Mouse (Mus musculus) intestine, embryonic 15.5 days (tissue): ENCODE measurements around the gene Rps19bp1. TPM values are rescaled to one million over a fixed set of nuclear protein-coding genes. Genes with fewer than 3 reads are reported as not detected.
A peak's percentile ranks its signal among the peaks of the same experiment; 100 is the strongest.

ENCODE experiments used
- ATAC-seq: fragments of 200-750 bp; cut with Nextera tagmentation; 2 replicates; pipeline ENCODE4 v1.8.0; 2017; ENCODE audit warnings: moderate TSS enrichment, moderate library complexity
- H3K27ac ChIP-seq: fragments of 300-500 bp; sonication (generic); 2 replicates; pipeline ENCODE4 v1.5.1; 2015; ENCODE audit warnings: mild to moderate bottlenecking, inconsistent platforms
- H3K27me3 ChIP-seq: fragments of 300-500 bp; sonication (generic); replicated peaks from 2 replicates; pipeline ENCODE4 v1.6.1; 2015; ENCODE audit warnings: inconsistent platforms
- H3K36me3 ChIP-seq: fragments of 300-500 bp; sonication (generic); 2 replicates; pipeline ENCODE4 v1.6.1; 2015; ENCODE audit warnings: inconsistent platforms
- H3K4me1 ChIP-seq: fragments of 300-500 bp; sonication (generic); replicated peaks from 2 replicates; pipeline ENCODE4 v1.6.1; 2015; ENCODE audit warnings: inconsistent platforms
- H3K4me2 ChIP-seq: fragments of 300-500 bp; sonication (generic); replicated peaks from 2 replicates; pipeline ENCODE4 v1.6.1; 2015; ENCODE audit warnings: mild to moderate bottlenecking, inconsistent platforms
- H3K4me3 ChIP-seq: fragments of 300-500 bp; sonication (generic); replicated peaks from 2 replicates; pipeline ENCODE4 v1.5.1; 2015; ENCODE audit warnings: inconsistent platforms
- H3K9ac ChIP-seq: fragments of 300-500 bp; sonication (generic); 2 replicates; pipeline ENCODE4 v1.6.1; 2015; ENCODE audit warnings: inconsistent platforms
- H3K9me3 ChIP-seq: fragments of 300-500 bp; sonication (generic); 2 replicates; pipeline ENCODE4 v1.6.1; 2016; ENCODE audit warnings: inconsistent platforms
- WGBS: fragments of 180-500 bp; shearing (Covaris S2); methylation state at CpG from one replicate; pipeline ENCODE4 v1.1.7; 2015; 5-methylcytosine and 5-hydroxymethylcytosine counted together
- polyA plus RNA-seq: library from polyadenylated mRNA; unstranded; fragments of >200 nt; fragmentation: Nextera tagmentation; extraction: Ambion mirVana; gene quantifications from 2 replicates; pipeline ENCODE4 v1.2.1, GENCODE M21; 2015

The Rps19bp1 gene
- polyA plus RNA-seq, 1 experiment from 2014 or later, result 56.0 TPM

DNA sequence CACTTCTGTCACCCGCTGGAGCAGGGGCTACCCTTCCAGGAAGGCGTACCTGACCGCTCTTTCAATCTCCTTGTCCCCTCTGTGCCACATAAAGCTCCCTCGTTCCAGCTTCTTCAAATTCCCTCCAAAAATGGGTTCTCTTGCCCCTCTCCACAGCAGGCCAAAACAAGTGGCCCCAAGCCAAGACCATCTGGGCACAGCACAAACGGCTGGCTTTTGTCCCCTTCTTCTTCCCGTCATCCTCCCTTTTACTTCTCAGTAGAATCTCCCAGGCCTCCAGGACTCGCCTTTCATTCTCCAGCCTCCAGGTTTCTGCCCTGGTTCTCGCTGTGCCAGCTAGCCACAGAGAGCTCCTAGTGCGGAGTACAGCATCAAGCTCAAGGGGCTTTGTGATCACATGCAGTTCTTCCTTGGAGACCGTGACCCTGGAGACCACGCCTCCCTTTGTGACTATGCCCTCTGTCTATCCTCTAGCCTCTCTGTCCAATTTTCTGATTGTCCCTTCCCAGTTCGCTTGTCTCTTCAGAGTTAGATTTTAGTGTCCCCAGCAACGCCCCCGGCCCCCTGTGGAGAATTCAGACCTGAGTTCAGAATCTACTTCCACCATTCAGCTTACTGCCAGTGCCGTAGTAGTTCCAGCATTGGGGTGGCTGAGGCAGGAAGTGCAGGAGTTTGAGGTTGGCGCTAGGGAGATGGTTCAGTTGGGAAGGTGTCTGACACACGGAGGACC lies 35.9 kb downstream of the Rps19bp1 start:
- H3K4me1 ChIP-seq, result 0 out of 2 replicates have a peak, but pooled peaks cover 4% of the 10 kb centered on the region
- no peak overlapping the region for H3K9ac ChIP-seq
- no peaks in the 10 kb centered on the region for H3K27me3 ChIP-seq
- ATAC-seq, result no peak
- H3K36me3 ChIP-seq, result no peaks in the 10 kb centered on the region
- H3K4me2 ChIP-seq, result no peak overlapping the region
- no peaks in the 10 kb centered on the region for H3K9me3 ChIP-seq
- no peak overlapping the region for H3K27ac ChIP-seq
- no peak overlapping the region for H3K4me3 ChIP-seq
- 78% methylated on average over 17 of the region's 17 CpGs for WGBS

DNA sequence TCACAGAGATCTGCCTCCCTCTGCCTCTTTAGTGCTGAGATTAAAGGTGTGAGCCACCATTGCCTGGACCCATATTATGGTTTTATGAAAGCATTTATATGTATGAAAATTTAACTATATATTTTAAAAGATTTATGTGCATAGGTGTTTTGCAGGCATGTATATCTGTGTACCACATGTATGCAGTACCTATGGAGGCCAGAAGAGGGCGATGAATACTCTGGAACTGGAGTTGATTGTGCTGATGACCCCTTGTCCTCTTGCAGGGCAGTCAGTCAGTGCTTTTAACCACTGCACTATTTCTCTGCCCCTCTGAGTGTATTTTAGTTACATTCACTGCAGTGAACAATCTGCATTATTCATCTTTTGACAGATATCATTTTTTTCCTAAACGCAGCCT lies 38.3 kb downstream of the Rps19bp1 start:
- no peaks in the 10 kb centered on the region for H3K9me3 ChIP-seq
- no peak overlapping the region for H3K4me2 ChIP-seq
- ATAC-seq, result 0 out of 2 replicates have a peak, but pooled peaks have one; percentile 44
- H3K27me3 ChIP-seq, result no peaks in the 10 kb centered on the region
- no peak overlapping the region for H3K4me3 ChIP-seq
- no peaks in the 10 kb centered on the region for H3K4me1 ChIP-seq
- no peak overlapping the region for H3K27ac ChIP-seq
- no peak overlapping the region for H3K9ac ChIP-seq
- WGBS, result 42% methylated on average over 2 of the region's 2 CpGs
- no peaks in the 10 kb centered on the region for H3K36me3 ChIP-seq

- H3K4me1 ChIP-seq, result no peaks in the 10 kb centered on the region
- no peaks in the 10 kb centered on the region for H3K36me3 ChIP-seq
- H3K27me3 ChIP-seq, result no peaks in the 10 kb centered on the region
- H3K4me3 ChIP-seq, result no peak overlapping the region
- no peak overlapping the region for H3K4me2 ChIP-seq
- no peak overlapping the region for H3K9ac ChIP-seq
- ATAC-seq, result peak; percentile 68
- WGBS, result 29% methylated on average over 9 of the region's 9 CpGs
- no peaks in the 10 kb centered on the region for H3K9me3 ChIP-seq
- no peak overlapping the region for H3K27ac ChIP-seq
Observed at GRCm38 (mm10) chr15:80225208-80225607, 38.9 kb downstream of the Rps19bp1 start.

DNA sequence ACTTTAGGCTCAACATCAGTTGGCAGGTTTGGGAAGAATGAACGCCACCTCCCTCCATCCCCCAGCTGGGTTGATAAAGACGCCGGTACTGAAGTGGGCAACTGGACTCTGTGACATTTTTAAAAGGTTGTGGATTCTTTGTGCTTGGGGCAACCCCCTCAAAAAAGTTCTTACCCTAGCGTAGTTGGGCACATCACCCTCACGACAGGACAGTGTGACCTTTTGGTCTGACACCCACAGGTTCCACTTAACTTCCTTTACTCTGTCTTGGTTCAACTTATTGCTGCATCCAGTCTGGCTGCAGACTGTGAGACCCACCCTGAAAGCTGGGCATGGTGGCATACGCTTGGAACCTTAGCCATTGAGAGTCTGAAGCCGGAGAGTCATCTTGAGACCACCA lies 40.4 kb downstream of the Rps19bp1 start:
- no peak overlapping the region for H3K9ac ChIP-seq
- no peaks in the 10 kb centered on the region for H3K27me3 ChIP-seq
- no peak overlapping the region for H3K27ac ChIP-seq
- no peaks in the 10 kb centered on the region for H3K9me3 ChIP-seq
- H3K36me3 ChIP-seq, result no peaks in the 10 kb centered on the region
- no peak for ATAC-seq
- no peak overlapping the region for H3K4me3 ChIP-seq
- H3K4me1 ChIP-seq, result peaks cover 6% of the 10 kb centered on the region; the same call in 1 of the 2 replicates
- H3K4me2 ChIP-seq, result no peak overlapping the region
- 91% methylated on average over 7 of the region's 7 CpGs for WGBS

DNA sequence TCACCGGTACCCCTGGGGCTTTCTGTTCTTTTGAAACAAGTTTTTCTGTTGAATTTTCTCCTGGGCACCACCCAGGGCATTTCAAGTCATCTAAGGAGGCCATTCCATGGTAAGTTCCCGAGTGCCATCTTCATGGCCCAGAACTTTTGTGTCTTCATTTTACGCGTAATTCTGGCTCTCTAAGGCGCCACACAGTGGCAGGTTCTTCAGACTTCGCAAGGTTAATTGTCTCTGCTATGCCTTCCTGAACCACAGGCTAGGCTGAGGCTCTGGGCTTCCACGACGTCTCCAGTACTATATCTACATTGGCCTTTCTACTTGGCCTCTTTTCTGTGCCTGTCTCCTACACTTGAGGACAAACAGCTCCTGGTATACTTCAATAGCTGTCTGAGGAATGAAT lies 43.1 kb downstream of the Rps19bp1 start:
- WGBS, result 62% methylated on average over 8 of the region's 8 CpGs
- Histone ChIP-seq H3K36me3 (no peaks in the 10 kb centered on the region), H3K9me3 (no peaks in the 10 kb centered on the region), H3K27me3 (no peaks in the 10 kb centered on the region), H3K4me2 (no peak overlapping the region), H3K4me3 (no peak overlapping the region), H3K27ac (no peak overlapping the region), H3K4me1 (peaks cover 6% of the 10 kb centered on the region; the same call in 1 of the 2 replicates), H3K9ac (no peak overlapping the region)
- no peak for ATAC-seq

DNA sequence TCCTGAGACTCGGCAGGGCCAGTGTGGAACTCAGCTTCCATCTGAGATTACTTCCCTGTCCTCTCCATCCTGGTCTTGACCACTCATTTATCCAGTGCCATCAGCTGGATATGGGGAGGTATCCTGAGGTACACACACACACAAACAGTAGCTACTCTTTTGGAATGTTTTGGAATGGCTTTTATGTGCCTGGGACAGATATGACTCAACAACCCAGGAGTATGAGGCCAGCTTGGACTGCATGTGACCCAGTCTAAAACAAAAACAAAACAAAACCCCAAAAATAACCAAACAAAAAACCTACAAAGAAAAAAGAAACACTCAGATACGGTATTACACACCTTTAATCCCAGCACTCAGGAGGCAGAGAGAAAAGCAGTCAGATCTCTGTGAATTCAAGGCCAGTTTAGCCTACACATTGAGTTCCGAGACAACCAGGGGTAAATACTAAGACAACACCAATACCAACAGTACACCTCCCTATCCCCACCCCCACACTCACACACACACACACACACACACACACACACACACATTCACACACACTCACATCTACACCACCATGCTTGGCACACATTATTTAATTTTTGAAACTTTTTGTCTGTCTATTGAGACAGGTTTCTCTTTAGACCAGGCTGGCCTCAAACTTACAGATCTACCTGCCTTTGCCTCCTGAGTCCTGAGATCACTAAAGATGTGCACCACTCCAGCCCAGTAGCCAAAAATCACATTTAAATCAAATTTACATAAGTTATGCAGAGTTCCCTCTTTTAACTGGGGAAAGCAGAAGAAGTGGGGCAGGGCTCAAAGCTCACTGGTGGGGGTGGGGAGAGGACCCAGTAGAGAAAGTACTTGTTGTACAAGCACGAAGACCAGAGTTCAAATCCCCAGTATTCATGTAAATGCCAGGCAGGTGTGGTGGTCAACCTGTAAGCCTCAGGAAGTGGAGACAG lies 44.1 kb downstream of the Rps19bp1 start:
- 55% methylated on average over 4 of the region's 4 CpGs for WGBS
- Histone ChIP-seq H3K27me3 (no peaks in the 10 kb centered on the region), H3K9ac (no peak overlapping the region), H3K36me3 (no peaks in the 10 kb centered on the region), H3K4me3 (no peak overlapping the region), H3K9me3 (no peaks in the 10 kb centered on the region), H3K4me2 (no peak overlapping the region), H3K4me1 (peaks cover 6% of the 10 kb centered on the region; the same call in 1 of the 2 replicates), H3K27ac (0 out of 2 replicates have a peak overlapping the region, but pooled peaks have one; percentile 37)
- ATAC-seq, result no peak; the same call in 1 of the 2 replicates

DNA sequence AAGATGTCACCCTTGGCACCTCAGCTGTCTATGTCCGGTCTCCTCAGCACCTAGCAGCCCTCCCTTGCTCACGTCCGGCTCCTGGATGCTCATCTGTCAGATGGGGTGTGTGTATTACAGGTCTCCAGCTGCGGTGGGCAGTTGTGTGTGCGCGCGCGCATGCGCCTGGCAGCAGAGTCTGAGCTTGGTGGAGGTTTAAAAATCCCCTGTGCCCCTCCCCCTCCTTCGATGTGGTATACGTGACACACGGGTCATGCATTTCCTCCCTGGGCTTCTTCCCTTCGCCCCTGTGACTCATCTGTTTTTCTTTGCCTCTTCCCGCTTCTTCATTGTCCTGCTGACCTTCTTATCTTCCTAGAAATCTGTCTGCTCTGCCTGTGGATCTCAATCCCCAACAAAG lies 44.9 kb downstream of the Rps19bp1 start:
- Histone ChIP-seq H3K27ac (0 out of 2 replicates have a peak overlapping the region, but pooled peaks have one; percentile 37), H3K9me3 (no peaks in the 10 kb centered on the region), H3K4me1 (peaks cover 6% of the 10 kb centered on the region; the same call in 1 of the 2 replicates), H3K4me3 (no peak overlapping the region), H3K9ac (no peak overlapping the region), H3K27me3 (no peaks in the 10 kb centered on the region), H3K36me3 (no peaks in the 10 kb centered on the region), H3K4me2 (peak overlapping the region; percentile 38)
- 22% methylated on average over 14 of the region's 14 CpGs for WGBS
- ATAC-seq, result peak; percentile 54

DNA sequence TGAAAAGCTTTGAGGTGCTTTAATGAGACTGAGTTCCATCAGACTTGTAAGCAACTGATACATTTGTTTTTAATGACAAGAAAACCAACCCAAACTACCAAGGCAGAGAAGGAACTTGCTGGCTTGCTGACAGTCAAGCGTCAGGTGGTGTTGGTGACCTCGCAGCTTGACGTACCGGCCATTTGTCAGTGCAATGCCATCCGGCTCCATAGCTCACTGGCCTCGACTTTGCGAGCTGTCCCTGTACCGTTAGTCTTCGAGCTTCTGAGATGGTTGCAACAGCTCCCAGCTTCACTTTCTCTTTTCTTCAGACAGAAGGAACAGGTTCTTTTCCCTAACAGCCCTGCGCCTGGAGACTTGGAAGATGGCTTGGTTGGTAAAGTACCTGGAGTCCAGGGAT lies 46.6 kb downstream of the Rps19bp1 start:
- WGBS, result 86% methylated on average over 10 of the region's 10 CpGs
- Histone ChIP-seq H3K9ac (no peak overlapping the region), H3K36me3 (peaks cover 7% of the 10 kb centered on the region), H3K4me3 (no peak overlapping the region), H3K27me3 (no peaks in the 10 kb centered on the region), H3K9me3 (no peaks in the 10 kb centered on the region), H3K4me1 (peaks cover 6% of the 10 kb centered on the region; the same call in 1 of the 2 replicates), H3K4me2 (no peak overlapping the region), H3K27ac (no peak overlapping the region)
- ATAC-seq, result no peak

GRCm38 (mm10) chr15:80216480-80216820 lies 47.7 kb downstream of the Rps19bp1 start:
- Histone ChIP-seq H3K36me3 (peaks cover 17% of the 10 kb centered on the region), H3K27me3 (no peaks in the 10 kb centered on the region), H3K4me3 (no peak overlapping the region), H3K9ac (no peak overlapping the region), H3K9me3 (no peaks in the 10 kb centered on the region), H3K27ac (no peak overlapping the region), H3K4me2 (no peak overlapping the region), H3K4me1 (peaks cover 6% of the 10 kb centered on the region; the same call in 1 of the 2 replicates)
- 63% methylated on average over 9 of the region's 9 CpGs for WGBS
- ATAC-seq, result no peak

DNA sequence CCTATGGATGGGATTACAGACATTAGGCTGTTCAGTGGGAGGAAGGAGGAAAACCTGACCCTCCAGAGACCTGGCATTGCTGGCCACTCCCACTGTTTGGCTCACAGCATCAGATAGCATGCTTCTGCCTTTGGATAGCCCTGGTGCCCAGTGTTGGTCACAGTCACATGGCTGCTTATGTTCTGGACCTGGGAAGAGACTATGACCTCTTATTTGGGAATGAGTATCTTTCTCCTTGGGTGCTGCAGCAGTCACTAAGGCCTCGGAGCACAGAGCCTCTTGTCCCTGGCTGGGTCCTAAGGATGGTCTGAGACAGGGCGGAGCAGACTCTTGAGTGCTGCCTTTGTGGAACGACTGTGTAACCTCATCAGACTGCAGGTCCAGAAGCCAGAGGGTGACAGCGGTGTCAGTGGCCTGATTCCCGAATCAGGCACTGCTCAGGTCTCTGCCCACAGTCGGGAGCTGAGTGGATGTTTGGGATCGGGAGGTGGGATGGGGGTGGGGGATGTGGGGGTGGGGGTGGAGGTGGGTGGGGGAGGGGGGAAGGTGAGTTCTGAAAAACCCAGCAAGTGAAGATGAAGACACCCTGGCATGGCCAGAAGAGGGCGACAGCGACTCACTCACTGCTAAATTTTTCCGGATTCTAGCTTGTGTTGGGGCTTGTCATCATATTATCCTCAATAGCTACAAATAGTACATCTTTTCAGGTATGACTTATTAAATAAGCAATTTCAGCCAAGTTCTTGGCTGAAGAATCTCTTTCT lies 48.2 kb downstream of the Rps19bp1 start:
- Histone ChIP-seq H3K27ac (no peak overlapping the region), H3K4me3 (no peak overlapping the region), H3K9ac (no peak overlapping the region), H3K4me2 (no peak overlapping the region), H3K36me3 (peaks cover 21% of the 10 kb centered on the region), H3K4me1 (peaks cover 6% of the 10 kb centered on the region; the same call in 1 of the 2 replicates), H3K9me3 (no peaks in the 10 kb centered on the region), H3K27me3 (no peaks in the 10 kb centered on the region)
- no peak for ATAC-seq
- 19% methylated on average over 10 of the region's 10 CpGs for WGBS

- Histone ChIP-seq H3K9ac (no peak overlapping the region), H3K27ac (no peak overlapping the region), H3K9me3 (no peaks in the 10 kb centered on the region), H3K4me1 (no peaks in the 10 kb centered on the region), H3K4me2 (no peak overlapping the region), H3K27me3 (no peaks in the 10 kb centered on the region), H3K36me3 (peaks cover 21% of the 10 kb centered on the region), H3K4me3 (no peak overlapping the region)
- no peak for ATAC-seq
Observed at GRCm38 (mm10) chr15:80213688-80214087, 50.4 kb downstream of the Rps19bp1 start.
